Mouse (Mus musculus) neural tube, embryonic 13.5 days (tissue): ENCODE data around the gene Rxrg. TPM values are rescaled to one million over a fixed set of nuclear protein-coding genes. Genes with fewer than 3 reads are reported as not detected.

Experiments used
- ATAC-seq: fragments of 200-750 bp; cut with Nextera tagmentation; 2 replicates; pipeline ENCODE4 v1.8.0; 2017; ENCODE audit warnings: low read depth, mild to moderate bottlenecking, moderate TSS enrichment, moderate library complexity
- H3K27ac ChIP-seq: fragments of 300-500 bp; sonication (generic); replicated peaks from 2 replicates; pipeline ENCODE4 v1.5.1; 2015; ENCODE audit warnings: moderate library complexity, mild to moderate bottlenecking, inconsistent platforms
- H3K27me3 ChIP-seq: fragments of 300-500 bp; sonication (generic); 2 replicates; pipeline ENCODE4 v1.6.1; 2015; ENCODE audit warnings: mild to moderate bottlenecking, inconsistent platforms
- H3K36me3 ChIP-seq: fragments of 300-500 bp; sonication (generic); 2 replicates; pipeline ENCODE4 v1.6.1; 2015; ENCODE audit warnings: mild to moderate bottlenecking, inconsistent platforms
- H3K4me1 ChIP-seq: fragments of 300-500 bp; sonication (generic); replicated peaks from 2 replicates; pipeline ENCODE4 v1.6.1; 2015; ENCODE audit warnings: inconsistent platforms
- H3K4me2 ChIP-seq: fragments of 300-500 bp; sonication (generic); 2 replicates; pipeline ENCODE4 v1.6.1; 2015; ENCODE audit warnings: inconsistent platforms, mild to moderate bottlenecking, moderate library complexity
- H3K4me3 ChIP-seq: fragments of 300-500 bp; sonication (generic); 2 replicates; pipeline ENCODE4 v1.5.1; 2015; ENCODE audit warnings: mild to moderate bottlenecking, inconsistent platforms
- H3K9ac ChIP-seq: fragments of 300-500 bp; sonication (generic); 2 replicates; pipeline ENCODE4 v1.6.1; 2015; ENCODE audit warnings: moderate library complexity, mild to moderate bottlenecking, inconsistent platforms
- H3K9me3 ChIP-seq: fragments of 300-500 bp; sonication (generic); 2 replicates; pipeline ENCODE4 v1.6.1; 2016; ENCODE audit warnings: inconsistent platforms
- WGBS: fragments of 180-500 bp; shearing (Covaris S2); methylation state at CpG from one replicate; pipeline ENCODE4 v1.1.7; 2015; 5-methylcytosine and 5-hydroxymethylcytosine counted together
- polyA plus RNA-seq: library from polyadenylated mRNA; unstranded; fragments of >200 nt; fragmentation: Nextera tagmentation; extraction: Ambion mirVana; gene quantifications from 2 replicates; pipeline ENCODE4 v1.2.1, GENCODE M21; 2015

Rxrg gene
- polyA plus RNA-seq, 1 experiment from 2014 or later = 22.1 TPM

GRCm38 (mm10) chr1:167649122-167649633, 51.0 kb downstream of the Rxrg start:
- no peaks in the 10 kb centered on the region for H3K9me3 ChIP-seq
- H3K4me3 ChIP-seq = no peak overlapping the region
- ATAC-seq = no peak
- no peaks in the 10 kb centered on the region for H3K36me3 ChIP-seq
- no peak overlapping the region for H3K9ac ChIP-seq
- no peak overlapping the region for H3K4me2 ChIP-seq
- no peak overlapping the region for H3K27ac ChIP-seq
- peaks cover 5% of the 10 kb centered on the region for H3K27me3 ChIP-seq
- no peaks in the 10 kb centered on the region for H3K4me1 ChIP-seq
- WGBS = 79% methylated on average over 11 of the region's 11 CpGs

GRCm38 (mm10) chr1:167652336-167652735, 54.2 kb downstream of the Rxrg start:
- H3K4me2 ChIP-seq = no peak overlapping the region
- H3K9me3 ChIP-seq = no peaks in the 10 kb centered on the region
- no peak overlapping the region for H3K9ac ChIP-seq
- ATAC-seq = no peak
- H3K27me3 ChIP-seq = peaks cover 3% of the 10 kb centered on the region; the same call in 1 of the 2 replicates
- no peaks in the 10 kb centered on the region for H3K4me1 ChIP-seq
- 79% methylated on average over 2 of the region's 2 CpGs for WGBS
- no peak overlapping the region for H3K4me3 ChIP-seq
- H3K36me3 ChIP-seq = no peaks in the 10 kb centered on the region
- no peak overlapping the region for H3K27ac ChIP-seq

- WGBS = 93% methylated on average over 3 of the region's 3 CpGs
- H3K27ac ChIP-seq = no peak overlapping the region
- H3K36me3 ChIP-seq = no peaks in the 10 kb centered on the region
- H3K4me2 ChIP-seq = no peak overlapping the region
- H3K4me3 ChIP-seq = no peak overlapping the region
- H3K27me3 ChIP-seq = peaks cover 66% of the 10 kb centered on the region
- no peak for ATAC-seq
- H3K9me3 ChIP-seq = no peaks in the 10 kb centered on the region
- H3K4me1 ChIP-seq = peaks cover 16% of the 10 kb centered on the region
- no peak overlapping the region for H3K9ac ChIP-seq
Observed at GRCm38 (mm10) chr1:167659065-167659464, 60.9 kb downstream of the Rxrg start.

GRCm38 (mm10) chr1:167660521-167661101, 62.4 kb downstream of the Rxrg start:
- peak overlapping the region; percentile 56 for H3K4me2 ChIP-seq
- 2% methylated on average over 21 of the region's 21 CpGs for WGBS
- ATAC-seq = peak; percentile 91
- H3K4me1 ChIP-seq = peaks cover 16% of the 10 kb centered on the region
- no peak overlapping the region for H3K27ac ChIP-seq
- 0 out of 2 replicates have a peak overlapping the region, but pooled peaks have one; percentile 44 for H3K9ac ChIP-seq
- peak overlapping the region; percentile 25 for H3K4me3 ChIP-seq
- H3K9me3 ChIP-seq = no peaks in the 10 kb centered on the region
- peaks cover 66% of the 10 kb centered on the region for H3K27me3 ChIP-seq
- H3K36me3 ChIP-seq = no peaks in the 10 kb centered on the region

GRCm38 (mm10) chr1:167661123-167661522, 62.9 kb downstream of the Rxrg start:
- Histone ChIP-seq H3K4me3 (peak overlapping the region; percentile 25), H3K27ac (no peak overlapping the region), H3K4me1 (peaks cover 16% of the 10 kb centered on the region), H3K27me3 (peaks cover 66% of the 10 kb centered on the region), H3K4me2 (peak overlapping the region; percentile 56), H3K36me3 (no peaks in the 10 kb centered on the region), H3K9me3 (no peaks in the 10 kb centered on the region), H3K9ac (peak overlapping the region; percentile 44; the same call in 1 of the 2 replicates)
- 2% methylated on average over 19 of the region's 19 CpGs for WGBS
- peak; percentile 87 for ATAC-seq

- no peak for ATAC-seq
Observed at GRCm38 (mm10) chr1:167663136-167663535, 65.0 kb downstream of the Rxrg start.

GRCm38 (mm10) chr1:167669796-167670195, 71.6 kb downstream of the Rxrg start:
- Histone ChIP-seq H3K27ac (no peak overlapping the region), H3K4me1 (no peaks in the 10 kb centered on the region), H3K4me3 (no peak overlapping the region), H3K4me2 (no peak overlapping the region), H3K36me3 (no peaks in the 10 kb centered on the region), H3K27me3 (peaks cover 52% of the 10 kb centered on the region), H3K9ac (no peak overlapping the region), H3K9me3 (no peaks in the 10 kb centered on the region)
- ATAC-seq = no peak
- whole genome bisulfite sequencing = 31% methylated on average over 6 of the region's 6 CpGs

More at GRCm38 (mm10) chr1:167663136-167663535, 65.0 kb downstream of the Rxrg start:
- WGBS = 55% methylated on average over 5 of the region's 5 CpGs
- Histone ChIP-seq H3K4me1 (peaks cover 16% of the 10 kb centered on the region), H3K36me3 (no peaks in the 10 kb centered on the region), H3K27ac (no peak overlapping the region), H3K9me3 (no peaks in the 10 kb centered on the region), H3K4me3 (no peak overlapping the region), H3K27me3 (peaks cover 60% of the 10 kb centered on the region), H3K9ac (no peak overlapping the region), H3K4me2 (no peak overlapping the region)

- 28% methylated on average over 17 of the region's 17 CpGs for WGBS
- Histone ChIP-seq H3K4me3 (no peak overlapping the region), H3K36me3 (no peaks in the 10 kb centered on the region), H3K27me3 (peaks cover 56% of the 10 kb centered on the region), H3K9ac (no peak overlapping the region), H3K4me2 (no peak overlapping the region), H3K9me3 (no peaks in the 10 kb centered on the region), H3K27ac (no peak overlapping the region), H3K4me1 (no peaks in the 10 kb centered on the region)
- ATAC-seq = no peak
Observed at GRCm38 (mm10) chr1:167672433-167672987, 74.3 kb downstream of the Rxrg start.

GRCm38 (mm10) chr1:167679061-167679460, 80.9 kb downstream of the Rxrg start:
- H3K9me3 ChIP-seq = peaks cover 10% of the 10 kb centered on the region; the same call in 1 of the 2 replicates
- ATAC-seq = no peak
- no peak overlapping the region for H3K4me3 ChIP-seq
- H3K36me3 ChIP-seq = no peaks in the 10 kb centered on the region
- no peak overlapping the region for H3K4me2 ChIP-seq
- no peak overlapping the region for H3K9ac ChIP-seq
- no peaks in the 10 kb centered on the region for H3K4me1 ChIP-seq
- peaks cover 11% of the 10 kb centered on the region for H3K27me3 ChIP-seq
- no peak overlapping the region for H3K27ac ChIP-seq
- WGBS = 92% methylated on average over 6 of the region's 6 CpGs

- Histone ChIP-seq H3K9ac (no peak overlapping the region), H3K9me3 (peaks cover 7% of the 10 kb centered on the region), H3K4me3 (peak overlapping the region; percentile 41), H3K4me2 (peak overlapping the region; percentile 69), H3K4me1 (peaks cover 24% of the 10 kb centered on the region), H3K27ac (no peak overlapping the region), H3K27me3 (peaks cover 78% of the 10 kb centered on the region), H3K36me3 (no peaks in the 10 kb centered on the region)
- ATAC-seq = no peak
- 0% methylated on average over 8 of the region's 8 CpGs for WGBS
Observed at GRCm38 (mm10) chr1:167688001-167688346, 89.8 kb downstream of the Rxrg start.

- peak overlapping the region; percentile 41 for H3K4me3 ChIP-seq
- no peaks in the 10 kb centered on the region for H3K36me3 ChIP-seq
- under 1% methylated on average over 88 of the region's 98 CpGs for WGBS
- peak overlapping the region; percentile 56 for H3K9ac ChIP-seq
- H3K4me2 ChIP-seq = peak overlapping the region; percentile 69
- peaks cover 24% of the 10 kb centered on the region for H3K4me1 ChIP-seq
- peaks cover 84% of the 10 kb centered on the region for H3K27me3 ChIP-seq
- peak; percentile 50 for ATAC-seq
- peaks cover 7% of the 10 kb centered on the region for H3K9me3 ChIP-seq
- H3K27ac ChIP-seq = no peak overlapping the region
Observed at GRCm38 (mm10) chr1:167688347-167689231, 90.4 kb downstream of the Rxrg start.

GRCm38 (mm10) chr1:167689232-167689261, 90.9 kb downstream of the Rxrg start, which contains the start of gene Lmx1a:
Lmx1a (plus strand) TSS chr1:167689237.
- H3K36me3 ChIP-seq = no peaks in the 10 kb centered on the region
- ATAC-seq = no peak
- 0% methylated on average over 3 of the region's 3 CpGs for WGBS
- H3K4me1 ChIP-seq = peaks cover 24% of the 10 kb centered on the region
- H3K27me3 ChIP-seq = peaks cover 89% of the 10 kb centered on the region
- no peak within 1 kb of the TSS for H3K27ac ChIP-seq
- peak within 1 kb of the TSS; percentile 69 for H3K4me2 ChIP-seq
- peaks cover 7% of the 10 kb centered on the region for H3K9me3 ChIP-seq
- H3K4me3 ChIP-seq = peak within 1 kb of the TSS; percentile 41
- H3K9ac ChIP-seq = peak within 1 kb of the TSS; percentile 56
